Mouse (Mus musculus): ENCODE results near the gene Ap4e1. TPM values are rescaled to one million over a fixed set of nuclear protein-coding genes. Genes with fewer than 3 reads are reported as not detected.

Gene Ap4e1
- polyA plus RNA-seq (2014; fragmentation: Nextera tagmentation; extraction: Ambion mirVana) = 7.6 and 9.6 TPM in 2 replicates

DNA sequence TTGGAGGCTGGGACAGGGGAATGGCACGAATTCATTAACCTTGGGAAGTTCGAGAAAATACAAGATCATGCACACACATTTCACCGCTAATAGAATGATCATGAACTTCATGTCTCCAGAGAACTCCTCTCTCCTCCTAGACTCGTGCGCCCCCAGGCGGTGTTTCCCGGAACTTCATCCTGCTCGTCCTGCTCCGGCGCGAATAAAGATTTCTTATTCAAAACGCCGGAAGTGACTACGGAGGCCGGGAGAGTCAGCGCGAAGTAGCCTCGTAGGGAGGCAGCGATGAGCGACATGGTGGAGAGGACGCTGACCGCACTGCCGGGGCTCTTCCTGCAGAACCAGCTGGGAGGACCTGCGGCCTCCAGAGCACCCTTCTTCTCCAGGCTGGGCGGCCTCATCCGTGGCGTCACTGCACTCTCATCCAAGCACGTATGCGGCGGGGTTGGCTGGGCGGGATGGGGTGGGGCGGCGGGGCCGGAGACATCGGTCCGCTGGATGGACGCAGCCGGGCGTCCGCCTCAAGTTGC is at the start of gene Ap4e1:
Ap4e1 (plus strand) TSS at position 249 of the 530 bp plus-strand sequence.
- peak; percentile 81 for ATAC-seq (ENCODE audit: insufficient number of reproducible peaks, low FRiP score, low TSS enrichment, low read depth)
- Histone ChIP-seq H3K4me1 (ENCODE audit: control insufficient read depth, insufficient read depth, low read length) (no peaks in the 10 kb centered on the region; the same call in 1 of the 2 replicates), H3K36me3 (ENCODE audit: control insufficient read depth, insufficient read depth, low read length) (no peaks in the 10 kb centered on the region), H3K9me3 (ENCODE audit: control insufficient read depth, low read length) (no peaks in the 10 kb centered on the region), H3K27ac (replicated peaks; ENCODE audit: low read depth, low read length) (no peak within 1 kb of the TSS), H3K27me3 (ENCODE audit: control insufficient read depth, insufficient read depth, low read length) (no peaks in the 10 kb centered on the region), H3K4me2 (ENCODE audit: low read depth, severe bottlenecking) (peak within 1 kb of the TSS; percentile 53), H3K9ac (ENCODE audit: low read length) (peak within 1 kb of the TSS; percentile 86), H3K4me3 (ENCODE audit: low read depth, low read length) (peak within 1 kb of the TSS; percentile 90)
- peak; percentile 100 for DNase-seq (ENCODE audit: low spot score)
- WGBS = under 1% methylated on average over 40 of the region's 40 CpGs

- no peak overlapping the region for H3K9ac ChIP-seq (ENCODE audit: low read length)
- H3K27ac ChIP-seq (replicated peaks; ENCODE audit: low read depth, low read length) = no peak overlapping the region
- no peaks in the 10 kb centered on the region for H3K9me3 ChIP-seq (ENCODE audit: control insufficient read depth, low read length)
- no peak for ATAC-seq (ENCODE audit: insufficient number of reproducible peaks, low FRiP score, low TSS enrichment, low read depth)
- no peaks in the 10 kb centered on the region for H3K36me3 ChIP-seq (ENCODE audit: control insufficient read depth, insufficient read depth, low read length)
- no peak for DNase-seq (ENCODE audit: low spot score)
- no peaks in the 10 kb centered on the region for H3K4me1 ChIP-seq (ENCODE audit: control insufficient read depth, insufficient read depth, low read length)
- no peaks in the 10 kb centered on the region for H3K27me3 ChIP-seq (ENCODE audit: control insufficient read depth, insufficient read depth, low read length)
- no peak overlapping the region for H3K4me3 ChIP-seq (ENCODE audit: low read depth, low read length)
- WGBS = 68% methylated on average over 2 of the region's 2 CpGs
- no peak overlapping the region for H3K4me2 ChIP-seq (ENCODE audit: low read depth, severe bottlenecking)
Measured at GRCm38 (mm10) chr2:126961696-126962095, 46.8 kb upstream of the Ap4e1 start.

DNA sequence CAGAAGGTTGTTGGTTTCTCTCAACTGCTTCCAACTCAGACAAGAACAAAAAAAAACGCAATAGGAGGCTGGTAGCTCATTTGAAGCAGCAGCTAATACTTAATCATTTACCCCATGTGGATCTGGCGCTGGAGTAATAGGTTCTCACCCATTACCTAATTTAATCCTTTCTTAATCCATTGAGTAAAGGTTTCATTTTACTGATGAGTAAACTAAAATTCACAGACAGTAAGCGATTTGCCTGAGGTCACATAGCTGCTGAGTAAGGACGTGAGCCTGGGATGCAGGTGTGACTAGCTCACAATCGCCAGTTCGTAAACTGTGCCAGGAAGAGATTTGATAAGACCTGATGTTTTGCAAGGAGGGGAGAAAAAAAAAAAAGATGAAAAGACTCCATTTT is 31.1 kb upstream of the Ap4e1 start:
- H3K4me1 ChIP-seq (ENCODE audit: control insufficient read depth, insufficient read depth, low read length) = no peaks in the 10 kb centered on the region
- WGBS = 72% methylated on average over 6 of the region's 6 CpGs
- H3K36me3 ChIP-seq (ENCODE audit: control insufficient read depth, insufficient read depth, low read length) = no peaks in the 10 kb centered on the region
- H3K9me3 ChIP-seq (ENCODE audit: control insufficient read depth, low read length) = no peaks in the 10 kb centered on the region
- no peak overlapping the region for H3K4me2 ChIP-seq (ENCODE audit: low read depth, severe bottlenecking)
- no peak overlapping the region for H3K27ac ChIP-seq (replicated peaks; ENCODE audit: low read depth, low read length)
- ATAC-seq (ENCODE audit: insufficient number of reproducible peaks, low FRiP score, low TSS enrichment, low read depth) (no peak), DNase-seq (ENCODE audit: low spot score) (no peak)
- H3K27me3 ChIP-seq (ENCODE audit: control insufficient read depth, insufficient read depth, low read length) = no peaks in the 10 kb centered on the region
- H3K9ac ChIP-seq (ENCODE audit: low read length) = no peak overlapping the region
- H3K4me3 ChIP-seq (ENCODE audit: low read depth, low read length) = no peak overlapping the region

DNA sequence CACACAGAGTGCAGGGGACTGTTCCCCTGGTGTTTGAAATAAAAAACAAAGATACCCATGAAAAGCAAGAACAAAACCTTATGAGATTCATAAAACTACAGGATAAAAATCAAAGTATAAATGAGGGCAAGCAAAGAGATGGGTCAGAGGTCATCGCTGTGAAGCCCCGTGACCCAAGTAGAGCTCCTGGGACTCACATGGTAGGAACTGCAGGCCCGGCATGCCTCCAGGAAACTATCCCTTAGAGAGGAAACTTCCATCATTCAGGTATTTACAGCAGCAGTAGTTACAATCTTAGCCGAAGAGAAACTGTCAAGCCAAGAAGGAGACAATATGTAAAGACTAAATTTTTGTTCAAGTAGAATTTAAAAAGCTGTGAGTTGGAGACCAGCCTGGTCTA is 25.3 kb upstream of the Ap4e1 start:
- Histone ChIP-seq H3K27ac (replicated peaks; ENCODE audit: low read depth, low read length) (no peak overlapping the region), H3K27me3 (ENCODE audit: control insufficient read depth, insufficient read depth, low read length) (no peaks in the 10 kb centered on the region), H3K4me1 (ENCODE audit: control insufficient read depth, insufficient read depth, low read length) (no peaks in the 10 kb centered on the region), H3K4me3 (ENCODE audit: low read depth, low read length) (no peak overlapping the region), H3K9ac (ENCODE audit: low read length) (no peak overlapping the region), H3K36me3 (ENCODE audit: control insufficient read depth, insufficient read depth, low read length) (no peaks in the 10 kb centered on the region), H3K4me2 (ENCODE audit: low read depth, severe bottlenecking) (no peak overlapping the region), H3K9me3 (ENCODE audit: control insufficient read depth, low read length) (no peaks in the 10 kb centered on the region)
- no peak for ATAC-seq (ENCODE audit: insufficient number of reproducible peaks, low FRiP score, low TSS enrichment, low read depth)
- DNase-seq (ENCODE audit: low spot score) = no peak
- 82% methylated on average over 4 of the region's 4 CpGs for WGBS

GRCm38 (mm10) chr2:126989919-126990318 is 18.6 kb upstream of the Ap4e1 start:
- no peaks in the 10 kb centered on the region for H3K27me3 ChIP-seq (ENCODE audit: control insufficient read depth, insufficient read depth, low read length)
- H3K4me1 ChIP-seq (ENCODE audit: control insufficient read depth, insufficient read depth, low read length) = peaks cover 2% of the 10 kb centered on the region; the same call in 1 of the 2 replicates
- no peak overlapping the region for H3K4me2 ChIP-seq (ENCODE audit: low read depth, severe bottlenecking)
- 78% methylated on average over 6 of the region's 6 CpGs for WGBS
- ATAC-seq (ENCODE audit: insufficient number of reproducible peaks, low FRiP score, low TSS enrichment, low read depth) (peak; percentile 73), DNase-seq (ENCODE audit: low spot score) (peak; percentile 32)
- no peaks in the 10 kb centered on the region for H3K36me3 ChIP-seq (ENCODE audit: control insufficient read depth, insufficient read depth, low read length)
- H3K9ac ChIP-seq (ENCODE audit: low read length) = no peak overlapping the region
- no peak overlapping the region for H3K4me3 ChIP-seq (ENCODE audit: low read depth, low read length)
- no peak overlapping the region for H3K27ac ChIP-seq (replicated peaks; ENCODE audit: low read depth, low read length)
- H3K9me3 ChIP-seq (ENCODE audit: control insufficient read depth, low read length) = no peaks in the 10 kb centered on the region

- Histone ChIP-seq H3K4me3 (ENCODE audit: low read depth, low read length) (no peak overlapping the region), H3K27ac (replicated peaks; ENCODE audit: low read depth, low read length) (no peak overlapping the region), H3K9ac (ENCODE audit: low read length) (no peak overlapping the region), H3K36me3 (ENCODE audit: control insufficient read depth, insufficient read depth, low read length) (no peaks in the 10 kb centered on the region), H3K4me2 (ENCODE audit: low read depth, severe bottlenecking) (no peak overlapping the region), H3K27me3 (ENCODE audit: control insufficient read depth, insufficient read depth, low read length) (no peaks in the 10 kb centered on the region), H3K9me3 (ENCODE audit: control insufficient read depth, low read length) (no peaks in the 10 kb centered on the region), H3K4me1 (ENCODE audit: control insufficient read depth, insufficient read depth, low read length) (peaks cover 2% of the 10 kb centered on the region; the same call in 1 of the 2 replicates)
- WGBS = 32% methylated on average over 12 of the region's 12 CpGs
- no peak for ATAC-seq (ENCODE audit: insufficient number of reproducible peaks, low FRiP score, low TSS enrichment, low read depth)
- DNase-seq (ENCODE audit: low spot score) = no peak
Measured at GRCm38 (mm10) chr2:126992742-126993141, 15.8 kb upstream of the Ap4e1 start.

- DNase-seq (ENCODE audit: low spot score) = no peak
- H3K9ac ChIP-seq (ENCODE audit: low read length) = no peak overlapping the region
- no peaks in the 10 kb centered on the region for H3K27me3 ChIP-seq (ENCODE audit: control insufficient read depth, insufficient read depth, low read length)
- H3K4me3 ChIP-seq (ENCODE audit: low read depth, low read length) = no peak overlapping the region
- no peak overlapping the region for H3K27ac ChIP-seq (replicated peaks; ENCODE audit: low read depth, low read length)
- H3K4me2 ChIP-seq (ENCODE audit: low read depth, severe bottlenecking) = no peak overlapping the region
- no peak for ATAC-seq (ENCODE audit: insufficient number of reproducible peaks, low FRiP score, low TSS enrichment, low read depth)
- H3K36me3 ChIP-seq (ENCODE audit: control insufficient read depth, insufficient read depth, low read length) = no peaks in the 10 kb centered on the region
- H3K4me1 ChIP-seq (ENCODE audit: control insufficient read depth, insufficient read depth, low read length) = peaks cover 2% of the 10 kb centered on the region; the same call in 1 of the 2 replicates
- 40% methylated on average over 6 of the region's 6 CpGs for WGBS
- no peaks in the 10 kb centered on the region for H3K9me3 ChIP-seq (ENCODE audit: control insufficient read depth, low read length)
Measured at GRCm38 (mm10) chr2:126994384-126995166, 13.9 kb upstream of the Ap4e1 start.

DNA sequence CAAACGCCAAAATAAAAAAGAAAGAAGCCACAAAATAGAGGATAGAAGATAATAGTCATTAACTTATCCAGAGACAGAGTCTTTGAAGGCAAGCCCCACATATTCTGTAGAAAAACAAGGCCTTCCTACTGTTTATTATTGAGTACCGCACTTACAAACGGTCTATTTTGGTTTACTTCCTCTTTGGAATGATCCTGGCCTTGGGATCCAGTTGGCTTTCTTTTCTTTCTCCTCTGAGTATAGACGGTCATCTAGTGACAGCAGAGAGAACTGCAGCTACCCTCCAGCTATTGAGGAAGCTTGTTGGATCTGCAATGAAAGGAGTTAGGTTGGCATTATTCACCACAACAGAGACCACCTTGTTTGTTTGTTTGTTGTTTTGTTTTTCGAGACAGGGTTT is 11.8 kb upstream of the Ap4e1 start:
- H3K4me1 ChIP-seq (ENCODE audit: control insufficient read depth, insufficient read depth, low read length) = peaks cover 2% of the 10 kb centered on the region; the same call in 1 of the 2 replicates
- no peak overlapping the region for H3K27ac ChIP-seq (replicated peaks; ENCODE audit: low read depth, low read length)
- WGBS = 19% methylated on average over 5 of the region's 5 CpGs
- H3K27me3 ChIP-seq (ENCODE audit: control insufficient read depth, insufficient read depth, low read length) = no peaks in the 10 kb centered on the region
- no peak for ATAC-seq (ENCODE audit: insufficient number of reproducible peaks, low FRiP score, low TSS enrichment, low read depth)
- no peaks in the 10 kb centered on the region for H3K36me3 ChIP-seq (ENCODE audit: control insufficient read depth, insufficient read depth, low read length)
- no peak overlapping the region for H3K9ac ChIP-seq (ENCODE audit: low read length)
- H3K4me2 ChIP-seq (ENCODE audit: low read depth, severe bottlenecking) = no peak overlapping the region
- peak; percentile 52 for DNase-seq (ENCODE audit: low spot score)
- no peaks in the 10 kb centered on the region for H3K9me3 ChIP-seq (ENCODE audit: control insufficient read depth, low read length)
- no peak overlapping the region for H3K4me3 ChIP-seq (ENCODE audit: low read depth, low read length)

All from limb, embryonic 11.5 days (tissue).